Mouse (Mus musculus) embryonic facial prominence, embryonic 11.5 days (tissue): ENCODE results near the gene 2310011J03Rik. TPM values are rescaled to one million over a fixed set of nuclear protein-coding genes. Genes with fewer than 3 reads are reported as not detected.

ENCODE experiments used
- ATAC-seq: fragments of 200-750 bp; cut with Nextera tagmentation; replicated peaks from 2 replicates; pipeline ENCODE4 v1.8.0; 2017; ENCODE audit warnings: low read depth; ENCODE audit not compliant: insufficient number of reproducible peaks, low FRiP score, low TSS enrichment
- DNase-seq: peaks from one replicate; pipeline ENCODE4 v3.0.0-alpha.2; 2015; ENCODE audit warnings: low spot score
- H3K27ac ChIP-seq: fragments of 300-500 bp; sonication (generic); replicated peaks from 2 replicates; pipeline ENCODE4 v1.5.1; 2014; ENCODE audit warnings: mild to moderate bottlenecking, low read depth, low read length, control low read depth
- H3K27me3 ChIP-seq: fragments of 300-500 bp; sonication (generic); 2 replicates; pipeline ENCODE4 v1.6.1; 2014; ENCODE audit warnings: mild to moderate bottlenecking, low read length, moderate library complexity, mixed read lengths; ENCODE audit not compliant: control insufficient read depth, insufficient read depth
- H3K36me3 ChIP-seq: fragments of 300-500 bp; sonication (generic); replicated peaks from 2 replicates; pipeline ENCODE4 v1.6.1; 2014; ENCODE audit warnings: low read depth, mild to moderate bottlenecking, low read length, moderate library complexity, mixed read lengths; ENCODE audit not compliant: control insufficient read depth, insufficient read depth
- H3K4me1 ChIP-seq: fragments of 300-500 bp; sonication (generic); 2 replicates; pipeline ENCODE4 v1.6.1; 2014; ENCODE audit warnings: low read length, mixed read lengths; ENCODE audit not compliant: control insufficient read depth, insufficient read depth
- H3K4me2 ChIP-seq: fragments of 300-500 bp; sonication (generic); 2 replicates; pipeline ENCODE4 v1.6.1; 2014; ENCODE audit warnings: low read depth, mild to moderate bottlenecking, control low read depth, low read length, moderate library complexity
- H3K4me3 ChIP-seq: fragments of 300-500 bp; sonication (generic); 2 replicates; pipeline ENCODE4 v1.5.1; 2014; ENCODE audit warnings: low read depth, low read length, control low read depth
- H3K9ac ChIP-seq: fragments of 300-500 bp; sonication (generic); replicated peaks from 2 replicates; pipeline ENCODE4 v1.6.1; 2014; ENCODE audit warnings: mild to moderate bottlenecking, control low read depth, low read length
- H3K9me3 ChIP-seq: fragments of 300-500 bp; sonication (generic); replicated peaks from 2 replicates; pipeline ENCODE4 v1.6.1; 2016; ENCODE audit warnings: mild to moderate bottlenecking, low read length, inconsistent platforms, mixed read lengths; ENCODE audit not compliant: control insufficient read depth
- WGBS: fragments of 180-500 bp; shearing (Covaris S2); extraction: QIAGEN DNeasy Blood & Tissue Kit; methylation state at CpG from one replicate; pipeline ENCODE4 v1.1.7; 2014; 5-methylcytosine and 5-hydroxymethylcytosine counted together
- polyA plus RNA-seq: library from polyadenylated mRNA; unstranded; fragments of >200 nt; fragmentation: Nextera tagmentation; extraction: Ambion mirVana; gene quantifications from 2 replicates; pipeline ENCODE4 v1.2.1, GENCODE M21; 2014

Gene 2310011J03Rik
- polyA plus RNA-seq, 1 experiment from 2014 or later: 36.5 TPM

- H3K36me3 ChIP-seq: no peaks in the 10 kb centered on the region
- ATAC-seq: peak; percentile 91
- no peak within 1 kb of the TSS for H3K27ac ChIP-seq
- peak within 1 kb of the TSS; percentile 82 for H3K4me2 ChIP-seq
- H3K4me1 ChIP-seq: no peaks in the 10 kb centered on the region
- peaks cover 2% of the 10 kb centered on the region; the same call in 1 of the 2 replicates for H3K27me3 ChIP-seq
- H3K9me3 ChIP-seq: no peaks in the 10 kb centered on the region
- peak; percentile 94 for DNase-seq
- peak within 1 kb of the TSS; percentile 41 for H3K4me3 ChIP-seq
- H3K9ac ChIP-seq: peak within 1 kb of the TSS; percentile 57
- WGBS: 3% methylated on average over 36 of the region's 36 CpGs
These were observed 9.1 kb upstream of the 2310011J03Rik start, which contains the start of the genes Pcsk4 and Reep6 for GRCm38 (mm10) chr10:80329273-80330081. Gene Pcsk4 (minus strand): TSS chr10:80329498. Gene Reep6 (plus strand): TSS chr10:80329953.

DNA sequence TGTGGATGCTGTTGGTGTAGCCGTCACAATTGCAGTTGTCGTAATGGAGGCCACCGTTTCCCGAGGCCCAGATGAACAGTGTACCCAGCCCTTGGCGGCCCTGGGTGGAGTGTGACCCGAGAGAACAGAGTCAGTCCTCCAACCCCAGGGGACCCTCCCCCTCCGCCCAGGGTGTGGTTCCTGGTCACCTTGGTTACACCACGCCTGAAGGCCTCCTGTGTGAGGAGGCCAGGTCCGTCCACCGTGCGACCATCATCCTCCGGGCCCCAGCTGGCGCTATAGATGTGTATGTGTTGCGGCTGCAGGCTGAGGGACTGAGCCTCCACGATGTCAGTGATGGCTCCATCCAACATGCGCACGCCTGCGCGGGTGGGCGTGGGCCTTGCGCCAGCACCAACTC is 4.7 kb upstream of the 2310011J03Rik start:
- Histone ChIP-seq H3K4me2 (no peak overlapping the region), H3K4me3 (no peak overlapping the region), H3K9me3 (no peaks in the 10 kb centered on the region), H3K36me3 (no peaks in the 10 kb centered on the region), H3K9ac (no peak overlapping the region), H3K27ac (no peak overlapping the region), H3K27me3 (no peaks in the 10 kb centered on the region; the same call in 1 of the 2 replicates), H3K4me1 (0 out of 2 replicates have a peak, but pooled peaks cover 6% of the 10 kb centered on the region)
- 83% methylated on average over 21 of the region's 21 CpGs for WGBS
- DNase-seq: no peak
- no peak for ATAC-seq

DNA sequence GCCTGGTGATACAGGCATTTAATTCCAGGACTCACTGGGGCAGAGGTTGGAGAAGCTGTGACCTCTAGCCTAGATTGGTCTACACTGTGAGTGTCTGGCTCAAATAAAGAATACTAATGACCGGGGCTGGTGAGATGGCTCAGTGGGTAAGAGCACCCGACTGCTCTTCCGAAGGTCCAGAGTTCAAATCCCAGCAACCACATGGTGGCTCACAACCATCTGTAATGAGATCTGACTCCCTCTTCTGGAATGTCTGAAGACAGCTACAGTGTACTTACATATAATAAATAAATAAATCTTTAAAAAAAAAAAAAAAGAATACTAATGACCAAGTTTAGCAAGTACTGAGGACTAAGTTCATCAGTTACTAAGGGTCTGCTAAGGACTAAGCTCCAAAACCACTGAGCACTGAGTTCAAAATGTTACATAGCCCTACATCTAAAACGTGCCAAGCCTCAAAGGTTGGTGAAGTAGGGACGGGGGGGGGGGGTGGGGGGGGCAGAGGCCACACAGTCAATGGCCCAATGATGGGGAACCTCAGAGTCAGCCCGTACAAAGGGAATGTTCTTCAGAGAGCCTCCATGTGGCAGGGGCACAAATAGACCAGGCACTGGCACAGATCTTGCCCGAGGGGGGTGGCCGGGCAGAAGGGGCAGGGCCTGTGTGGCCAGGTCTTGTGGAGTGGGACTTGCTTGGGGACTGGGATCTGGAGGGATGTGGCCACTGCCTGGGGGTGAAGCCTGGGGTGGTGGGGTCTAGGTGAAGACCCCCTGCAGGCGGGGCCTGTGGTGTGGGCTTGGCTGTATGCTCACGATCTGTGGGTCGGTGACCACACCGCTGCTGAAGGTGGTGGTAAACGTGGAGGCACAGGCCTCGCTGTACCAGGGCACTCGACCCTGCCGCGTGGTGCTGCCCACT is 4.0 kb upstream of the 2310011J03Rik start:
- H3K27ac ChIP-seq: no peak overlapping the region
- H3K9me3 ChIP-seq: no peaks in the 10 kb centered on the region
- 77% methylated on average over 17 of the region's 17 CpGs for WGBS
- H3K9ac ChIP-seq: no peak overlapping the region
- DNase-seq (no peak), ATAC-seq (no peak)
- peak overlapping the region; percentile 97; the same call in 1 of the 2 replicates for H3K4me2 ChIP-seq
- 0 out of 2 replicates have a peak, but pooled peaks cover 6% of the 10 kb centered on the region for H3K4me1 ChIP-seq
- H3K36me3 ChIP-seq: no peaks in the 10 kb centered on the region
- peak overlapping the region; percentile 59 for H3K4me3 ChIP-seq
- H3K27me3 ChIP-seq: no peaks in the 10 kb centered on the region; the same call in 1 of the 2 replicates

DNA sequence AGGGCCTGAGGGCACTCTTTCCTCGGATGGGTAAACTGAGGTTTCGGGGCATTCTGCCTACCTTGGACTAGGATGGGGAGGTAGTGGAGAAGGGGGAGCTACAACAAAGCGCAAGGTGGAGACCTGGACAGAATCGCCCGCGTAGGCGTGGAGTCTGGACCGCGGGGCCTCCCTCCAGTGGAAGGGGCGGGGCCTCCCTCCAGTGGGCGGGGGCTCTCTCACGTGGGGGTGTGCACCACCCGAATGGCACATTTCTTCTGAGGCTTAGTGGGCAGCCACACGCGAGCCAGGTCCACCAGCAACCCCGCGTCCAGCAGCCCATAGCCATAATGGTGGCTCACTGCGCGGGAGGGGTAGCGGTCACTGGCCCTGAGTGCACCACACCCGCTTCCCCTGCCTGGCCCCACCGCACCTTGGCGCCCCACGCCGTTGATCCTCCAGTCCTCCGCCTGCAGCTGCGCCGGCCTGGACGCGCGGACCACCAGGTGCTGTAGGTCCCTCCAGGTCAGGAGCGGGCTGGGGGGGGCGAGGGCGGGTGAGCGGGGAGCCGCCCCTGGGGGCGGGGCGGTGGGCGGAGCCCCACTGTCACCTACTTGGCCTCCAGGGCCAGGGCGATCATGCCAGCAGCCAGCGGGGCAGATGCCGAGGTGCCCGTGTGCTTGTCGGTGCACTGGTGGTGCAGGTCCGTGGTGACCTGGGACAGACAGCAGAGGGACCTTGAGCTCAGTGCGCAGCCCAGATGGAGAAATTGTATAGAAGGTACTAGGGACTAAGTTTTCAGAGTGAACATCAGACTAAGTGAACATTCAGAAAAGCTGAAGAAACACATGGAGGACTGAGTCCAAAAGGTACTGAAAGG is 3.2 kb upstream of the 2310011J03Rik start:
- no peaks in the 10 kb centered on the region for H3K36me3 ChIP-seq
- peak overlapping the region; percentile 71 for H3K9ac ChIP-seq
- under 1% methylated on average over 44 of the region's 46 CpGs for WGBS
- no peak for ATAC-seq
- DNase-seq: peak; percentile 55
- 0 out of 2 replicates have a peak, but pooled peaks cover 6% of the 10 kb centered on the region for H3K4me1 ChIP-seq
- H3K4me2 ChIP-seq: peak overlapping the region; percentile 97
- no peak overlapping the region for H3K27ac ChIP-seq
- H3K9me3 ChIP-seq: no peaks in the 10 kb centered on the region
- H3K27me3 ChIP-seq: no peaks in the 10 kb centered on the region; the same call in 1 of the 2 replicates
- peak overlapping the region; percentile 59 for H3K4me3 ChIP-seq

DNA sequence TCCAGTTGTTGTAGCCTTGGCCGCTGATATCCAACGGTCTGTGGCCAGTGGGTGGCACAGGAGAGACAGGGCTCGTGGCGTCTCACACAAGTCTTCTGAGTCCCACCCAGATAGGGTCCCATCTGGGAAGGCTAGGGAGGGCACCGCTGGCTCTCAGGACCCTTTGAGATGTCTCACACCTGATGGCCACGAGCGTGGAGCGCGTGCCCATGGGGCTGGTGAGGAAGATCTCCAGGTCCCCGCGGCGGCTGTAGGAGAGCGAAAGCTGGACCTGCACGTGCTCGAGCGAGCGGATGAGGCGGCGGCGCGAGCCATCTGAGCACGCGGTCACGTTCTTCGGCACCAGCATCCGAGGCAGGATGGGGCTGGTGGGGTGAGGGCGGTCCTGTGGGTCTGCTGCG is 2.5 kb upstream of the 2310011J03Rik start:
- H3K4me1 ChIP-seq: 0 out of 2 replicates have a peak, but pooled peaks cover 6% of the 10 kb centered on the region

DNA sequence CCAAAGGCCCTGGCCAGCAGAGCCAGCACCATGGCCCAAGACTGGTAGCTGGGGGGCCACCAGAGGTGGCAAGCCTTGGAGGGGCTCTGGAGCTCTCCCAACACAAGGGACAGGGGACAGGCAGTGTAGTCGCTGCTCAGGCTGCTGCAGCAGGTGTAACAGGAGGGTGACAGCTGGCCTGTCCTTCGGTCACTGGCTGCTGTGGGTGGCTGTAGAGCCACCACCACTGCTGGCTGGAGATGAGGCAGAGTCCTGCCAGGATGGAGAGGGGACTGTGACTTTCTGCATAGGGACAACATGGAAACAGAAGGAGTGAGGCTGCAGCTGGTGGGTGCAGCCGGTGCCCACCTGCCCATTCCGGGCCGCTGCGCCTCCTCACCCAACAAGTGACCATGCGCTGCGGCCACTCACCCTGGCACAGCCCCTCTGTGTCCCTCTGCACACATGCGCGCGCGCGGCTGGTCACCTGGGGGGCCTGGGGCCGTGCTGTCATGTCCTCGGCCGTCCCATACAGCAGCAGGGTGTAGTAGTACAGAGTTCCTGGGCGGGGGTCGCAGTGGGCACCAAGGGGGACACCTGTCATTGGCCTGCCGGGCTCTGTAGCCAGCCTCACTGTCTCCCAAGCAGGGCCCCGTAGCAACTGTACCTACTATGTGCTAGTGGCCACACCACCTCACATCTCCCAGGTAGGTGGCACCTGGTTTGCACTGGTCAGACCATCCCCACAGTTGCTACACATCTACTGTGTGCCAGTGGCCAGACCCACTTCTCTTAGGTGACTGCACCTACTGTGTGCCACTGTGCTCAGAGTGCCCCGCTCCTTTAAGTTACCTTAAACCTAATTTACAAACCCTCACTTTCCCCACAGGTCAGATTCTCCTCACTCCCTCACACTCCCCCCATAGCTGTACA is 1.6 kb upstream of the 2310011J03Rik start:
- no peaks in the 10 kb centered on the region for H3K36me3 ChIP-seq
- DNase-seq: no peak
- 0 out of 2 replicates have a peak, but pooled peaks cover 6% of the 10 kb centered on the region for H3K4me1 ChIP-seq
- H3K27me3 ChIP-seq: no peaks in the 10 kb centered on the region; the same call in 1 of the 2 replicates
- WGBS: 88% methylated on average over 21 of the region's 21 CpGs
- no peak overlapping the region for H3K4me2 ChIP-seq
- no peaks in the 10 kb centered on the region for H3K9me3 ChIP-seq
- H3K27ac ChIP-seq: no peak overlapping the region
- no peak for ATAC-seq
- H3K9ac ChIP-seq: no peak overlapping the region
- H3K4me3 ChIP-seq: no peak overlapping the region

More for the DNA sequence above, 2.5 kb upstream of the 2310011J03Rik start:
- 5% methylated on average over 28 of the region's 28 CpGs for WGBS
- H3K9me3 ChIP-seq: no peaks in the 10 kb centered on the region
- peak overlapping the region; percentile 97 for H3K4me2 ChIP-seq
- H3K27me3 ChIP-seq: no peaks in the 10 kb centered on the region; the same call in 1 of the 2 replicates
- H3K27ac ChIP-seq: no peak overlapping the region
- peak overlapping the region; percentile 71 for H3K9ac ChIP-seq
- peak; percentile 40 for DNase-seq
- H3K4me3 ChIP-seq: peak overlapping the region; percentile 59
- no peak for ATAC-seq
- H3K36me3 ChIP-seq: no peaks in the 10 kb centered on the region
